In genomic region chr5:24335888-24336511, GRCm38 (mm10) we compare ENCODE assay signal across 8 mouse cellular contexts. TPM values are rescaled to one million over a fixed set of nuclear protein-coding genes. Genes with fewer than 3 reads are reported as not detected.
DNase-seq lines count a peak whose midpoint lies in the region; ATAC-seq and TF ChIP-seq lines count a peak whose summit lies in the region.

No protein-coding gene starts in this region.

- no peak overlapping the region for H3K9ac ChIP-seq in forebrain, embryonic 16.5 days (replicated peaks; ENCODE audit: low read depth, low read length)
- no peak overlapping the region for H3K9ac ChIP-seq in intestine, postnatal 0 days (ENCODE audit: low read depth, low read length)
- H3K9ac ChIP-seq in lung, embryonic 16.5 days (ENCODE audit: low read length) = no peak overlapping the region

- H3K36me3 ChIP-seq in testis, adult 2 months (ENCODE audit: control insufficient read depth, insufficient read depth, low read length) = no peaks in the 10 kb centered on the region; the same call in 1 of the 2 replicates
- H3K36me3 ChIP-seq in forebrain, embryonic 16.5 days (ENCODE audit: control insufficient read depth, insufficient read depth) = no peaks in the 10 kb centered on the region
- no peaks in the 10 kb centered on the region; the same call in 1 of the 2 replicates for H3K36me3 ChIP-seq in intestine, postnatal 0 days (ENCODE audit: control insufficient read depth, insufficient read depth)
- H3K36me3 ChIP-seq in lung, embryonic 16.5 days (ENCODE audit: control insufficient read depth, insufficient read depth, low read length) = no peaks in the 10 kb centered on the region
- no peaks in the 10 kb centered on the region for H3K36me3 ChIP-seq in small intestine, adult 2 months (ENCODE audit: control insufficient read depth, insufficient read depth, low read length)

- no peaks in the 10 kb centered on the region for H3K27me3 ChIP-seq in testis, adult 2 months (ENCODE audit: control insufficient read depth, insufficient read depth, low read length)
- H3K27me3 ChIP-seq in forebrain, embryonic 16.5 days (replicated peaks; ENCODE audit: control insufficient read depth, insufficient read depth, low read length) = no peaks in the 10 kb centered on the region
- H3K27me3 ChIP-seq in intestine, postnatal 0 days (replicated peaks; ENCODE audit: control insufficient read depth, insufficient read depth, low read length) = no peaks in the 10 kb centered on the region
- no peaks in the 10 kb centered on the region for H3K27me3 ChIP-seq in lung, embryonic 16.5 days (ENCODE audit: control insufficient read depth, insufficient read depth, low read depth, low read length)
- no peaks in the 10 kb centered on the region for H3K27me3 ChIP-seq in small intestine, adult 2 months (ENCODE audit: control insufficient read depth, insufficient read depth, low read length)

- ATAC-seq in forebrain, embryonic 16.5 days = peak; percentile 84
- peak; percentile 72 for ATAC-seq in intestine, postnatal 0 days
- peak; percentile 68 for ATAC-seq in lung, embryonic 16.5 days (ENCODE audit: low read depth)

- TF ChIP-seq POLR2A in testis, adult 2 months (IDR thresholded peaks at IDR 0.05; ENCODE audit: control insufficient read depth, low read depth, low read length) = no peak
- TF ChIP-seq POLR2A in bone marrow macrophage, adult 2 months (IDR thresholded peaks at IDR 0.05; ENCODE audit: borderline replicate concordance, low read depth, low read length) = no peak
- TF ChIP-seq POLR2A in small intestine, adult 2 months (IDR thresholded peaks at IDR 0.05; ENCODE audit: low read depth, low read length) = no peak

- no peaks in the 10 kb centered on the region; the same call in 1 of the 2 replicates for H3K4me1 ChIP-seq in testis, adult 2 months (ENCODE audit: control insufficient read depth, insufficient read depth, low read length)
- H3K4me1 ChIP-seq in bone marrow macrophage, adult 2 months (ENCODE audit: control insufficient read depth, insufficient read depth, low read length) = peaks cover 16% of the 10 kb centered on the region
- 0 out of 2 replicates have a peak, but pooled peaks cover 7% of the 10 kb centered on the region for H3K4me1 ChIP-seq in forebrain, embryonic 16.5 days (replicated peaks; ENCODE audit: control insufficient read depth, insufficient read depth, low read length)
- H3K4me1 ChIP-seq in intestine, postnatal 0 days (replicated peaks; ENCODE audit: control insufficient read depth, insufficient read depth, low read length) = 0 out of 2 replicates have a peak, but pooled peaks cover 3% of the 10 kb centered on the region
- peaks cover 31% of the 10 kb centered on the region for H3K4me1 ChIP-seq in lung, embryonic 16.5 days (replicated peaks; ENCODE audit: control insufficient read depth, insufficient read depth, low read length)
- H3K4me1 ChIP-seq in small intestine, adult 2 months (ENCODE audit: control insufficient read depth, insufficient read depth, insufficient read length, low read length) = no peaks in the 10 kb centered on the region

- WGBS in forebrain, embryonic 16.5 days = 6% methylated on average over 3 of the region's 3 CpGs
- WGBS in intestine, postnatal 0 days = 15% methylated on average over 3 of the region's 3 CpGs
- WGBS in lung, embryonic 16.5 days = 29% methylated on average over 3 of the region's 3 CpGs
- WGBS in small intestine, adult 2 months = 3% methylated on average over 3 of the region's 3 CpGs

- no peaks in the 10 kb centered on the region for H3K9me3 ChIP-seq in forebrain, embryonic 16.5 days (ENCODE audit: control insufficient read depth, low read length)
- H3K9me3 ChIP-seq in intestine, postnatal 0 days (ENCODE audit: control insufficient read depth) = no peaks in the 10 kb centered on the region
- no peaks in the 10 kb centered on the region for H3K9me3 ChIP-seq in lung, embryonic 16.5 days (ENCODE audit: control insufficient read depth, low read length)

- DNase-seq in testis, postnatal 14 days (ENCODE audit: low spot score) = no peak
- no peak for DNase-seq in spleen, postnatal 36 days (ENCODE audit: low spot score in 2 of 2)

- H3K4me2 ChIP-seq in forebrain, embryonic 16.5 days (ENCODE audit: low read length) = no peak overlapping the region
- H3K4me2 ChIP-seq in intestine, postnatal 0 days (replicated peaks; ENCODE audit: low read depth) = no peak overlapping the region
- H3K4me2 ChIP-seq in lung, embryonic 16.5 days (ENCODE audit: low read depth, low read length) = no peak overlapping the region

- no peak overlapping the region for H3K4me3 ChIP-seq in testis, adult 2 months (ENCODE audit: control insufficient read depth, low read depth, low read length)
- H3K4me3 ChIP-seq in bone marrow macrophage, adult 2 months (ENCODE audit: insufficient read depth, low read length) = no peak overlapping the region
- H3K4me3 ChIP-seq in forebrain, embryonic 16.5 days (replicated peaks; ENCODE audit: low read length) = no peak overlapping the region
- no peak overlapping the region for H3K4me3 ChIP-seq in intestine, postnatal 0 days (ENCODE audit: low read depth, low read length)
- H3K4me3 ChIP-seq in lung, embryonic 16.5 days (ENCODE audit: low read length) = no peak overlapping the region
- no peak overlapping the region for H3K4me3 ChIP-seq in small intestine, adult 2 months (ENCODE audit: low read depth, low read length)

- H3K27ac ChIP-seq in testis, adult 2 months (ENCODE audit: control insufficient read depth, insufficient read depth, low read depth, low read length) = no peak overlapping the region
- no peak overlapping the region for H3K27ac ChIP-seq in bone marrow macrophage, adult 2 months (ENCODE audit: insufficient read depth, low read depth, low read length)
- no peak overlapping the region for H3K27ac ChIP-seq in forebrain, embryonic 16.5 days (ENCODE audit: low read length)
- H3K27ac ChIP-seq in intestine, postnatal 0 days (ENCODE audit: low read depth, low read length) = no peak overlapping the region
- no peak overlapping the region for H3K27ac ChIP-seq in lung, embryonic 16.5 days (ENCODE audit: low read length)
- H3K27ac ChIP-seq in small intestine, adult 2 months (ENCODE audit: insufficient read depth, low read depth, low read length) = peak overlapping the region; percentile 40; the same call in 1 of the 2 replicates

- peak; percentile 69; the same call in 1 of the 2 replicates for TF ChIP-seq CTCF in testis, adult 2 months (IDR thresholded peaks at IDR 0.05; ENCODE audit: control insufficient read depth, insufficient read depth, insufficient replicate concordance, low read depth, low read length)
- peak; percentile 57 for TF ChIP-seq CTCF in bone marrow macrophage, adult 2 months (IDR thresholded peaks at IDR 0.05; ENCODE audit: low read depth, low read length)
- peak; percentile 85 for TF ChIP-seq CTCF in intestine, postnatal 0 days (IDR thresholded peaks at IDR 0.05; ENCODE audit: low read depth)
- peak; percentile 57; the same call in 1 of the 2 replicates for TF ChIP-seq CTCF in small intestine, adult 2 months (IDR thresholded peaks at IDR 0.05; ENCODE audit: extremely low read depth, insufficient read length, insufficient replicate concordance, low read depth, low read length)

RNA-seq across cellular contexts. Expression of gene Kcnh2, which starts 15.4 kb away (rescaled TPM):
- polyA plus RNA-seq in testis, adult 2 months (2012; rRNA removed) = 23.6 and 26.2 TPM in 2 replicates
- polyA plus RNA-seq in bone marrow macrophage, adult 2 months (2012; ENCODE audit: insufficient read depth, insufficient read length, missing spikeins) = not detected in 2 replicates
- polyA plus RNA-seq in forebrain, embryonic 16.5 days (2015; fragmentation: Nextera tagmentation; extraction: Ambion mirVana) = 4.7 and 6.2 TPM in 2 replicates
- 3.0 and 3.1 TPM in 2 replicates for polyA plus RNA-seq in intestine, postnatal 0 days (2015; fragmentation: Nextera tagmentation; extraction: Ambion mirVana)
- 5.6 and 6.5 TPM in 2 replicates for polyA plus RNA-seq in lung, embryonic 16.5 days (2015; fragmentation: Nextera tagmentation; extraction: Ambion mirVana)
- 21.9 and 26.3 TPM in 2 replicates for polyA plus RNA-seq in small intestine, adult 2 months (2012; rRNA removed)

RNA-seq across cellular contexts. Expression of gene Nos3, which starts 28.6 kb away (rescaled TPM):
- 1.9 and 2.2 TPM in 2 replicates for polyA plus RNA-seq in testis, adult 2 months (2012; rRNA removed)
- not detected in 2 replicates for polyA plus RNA-seq in bone marrow macrophage, adult 2 months (2012; ENCODE audit: insufficient read depth, insufficient read length, missing spikeins)
- polyA plus RNA-seq in forebrain, embryonic 16.5 days (2015; fragmentation: Nextera tagmentation; extraction: Ambion mirVana) = 7.5 and 9.9 TPM in 2 replicates
- 3.5 and 3.7 TPM in 2 replicates for polyA plus RNA-seq in intestine, postnatal 0 days (2015; fragmentation: Nextera tagmentation; extraction: Ambion mirVana)
- polyA plus RNA-seq in lung, embryonic 16.5 days (2015; fragmentation: Nextera tagmentation; extraction: Ambion mirVana) = 18.9 and 19.8 TPM in 2 replicates
- polyA plus RNA-seq in small intestine, adult 2 months (2012; rRNA removed) = 2.8 and 4.0 TPM in 2 replicates

RNA-seq across cellular contexts. Expression of gene Atg9b, which starts 55.9 kb away (rescaled TPM):
- polyA plus RNA-seq in testis, adult 2 months (2012; rRNA removed) = 1.1 and 1.3 TPM in 2 replicates
- 0.39 and 1.1 TPM in 2 replicates for polyA plus RNA-seq in bone marrow macrophage, adult 2 months (2012; ENCODE audit: insufficient read depth, insufficient read length, missing spikeins)
- 1.8 and 1.9 TPM in 2 replicates for polyA plus RNA-seq in forebrain, embryonic 16.5 days (2015; fragmentation: Nextera tagmentation; extraction: Ambion mirVana)
- 0.42 and 0.61 TPM in 2 replicates for polyA plus RNA-seq in intestine, postnatal 0 days (2015; fragmentation: Nextera tagmentation; extraction: Ambion mirVana)
- polyA plus RNA-seq in lung, embryonic 16.5 days (2015; fragmentation: Nextera tagmentation; extraction: Ambion mirVana) = 0.46 and 0.49 TPM in 2 replicates
- 0.43 and 1.9 TPM in 2 replicates for polyA plus RNA-seq in small intestine, adult 2 months (2012; rRNA removed)

RNA-seq across cellular contexts. Expression of gene Abcb8, which starts 57.5 kb away (rescaled TPM):
- polyA plus RNA-seq in testis, adult 2 months (2012; rRNA removed) = 28.1 and 30.2 TPM in 2 replicates
- polyA plus RNA-seq in bone marrow macrophage, adult 2 months (2012; ENCODE audit: insufficient read depth, insufficient read length, missing spikeins) = 16.8 and 24.1 TPM in 2 replicates
- polyA plus RNA-seq in forebrain, embryonic 16.5 days (2015; fragmentation: Nextera tagmentation; extraction: Ambion mirVana) = 46.1 and 58.1 TPM in 2 replicates
- 40.4 and 40.9 TPM in 2 replicates for polyA plus RNA-seq in intestine, postnatal 0 days (2015; fragmentation: Nextera tagmentation; extraction: Ambion mirVana)
- polyA plus RNA-seq in lung, embryonic 16.5 days (2015; fragmentation: Nextera tagmentation; extraction: Ambion mirVana) = 48.0 and 51.4 TPM in 2 replicates
- polyA plus RNA-seq in small intestine, adult 2 months (2012; rRNA removed) = 53.2 and 83.7 TPM in 2 replicates
